Mouse (Mus musculus) heart, adult 2 months (tissue): Measurements from ENCODE around the gene Rilpl1.

Experiments
- CTCF ChIP-seq: fragments of 200-600 bp; IDR thresholded peaks from 2 replicates; pipeline ENCODE4 v1.8.1; 2022; ENCODE audit warnings: antibody characterized with exemption, mild to moderate bottlenecking, moderate library complexity
- EP300 ChIP-seq: fragments of 200-500 bp; IDR thresholded peaks from 2 replicates; pipeline ENCODE4 v1.6.1; 2011; ENCODE audit warnings: low read depth, low read length, control low read depth; ENCODE audit not compliant: insufficient read depth
- POLR2A ChIP-seq: fragments of 200-500 bp; IDR thresholded peaks from 2 replicates; pipeline ENCODE4 v1.6.1; 2011; ENCODE audit warnings: mild to moderate bottlenecking, low read depth, low read length, control low read depth; ENCODE audit not compliant: insufficient read depth

- no peak for TF ChIP-seq CTCF
- peak; percentile 13; the same call in 1 of the 2 replicates for TF ChIP-seq EP300
- peak; percentile 87 for TF ChIP-seq POLR2A
Measured at GRCm38 (mm10) chr5:124482966-124483654, 48.1 kb downstream of the Rilpl1 start, which contains the start of gene Snrnp35.
